Mouse (Mus musculus): ENCODE results near the gene Gsc.

The Gsc gene

DNA sequence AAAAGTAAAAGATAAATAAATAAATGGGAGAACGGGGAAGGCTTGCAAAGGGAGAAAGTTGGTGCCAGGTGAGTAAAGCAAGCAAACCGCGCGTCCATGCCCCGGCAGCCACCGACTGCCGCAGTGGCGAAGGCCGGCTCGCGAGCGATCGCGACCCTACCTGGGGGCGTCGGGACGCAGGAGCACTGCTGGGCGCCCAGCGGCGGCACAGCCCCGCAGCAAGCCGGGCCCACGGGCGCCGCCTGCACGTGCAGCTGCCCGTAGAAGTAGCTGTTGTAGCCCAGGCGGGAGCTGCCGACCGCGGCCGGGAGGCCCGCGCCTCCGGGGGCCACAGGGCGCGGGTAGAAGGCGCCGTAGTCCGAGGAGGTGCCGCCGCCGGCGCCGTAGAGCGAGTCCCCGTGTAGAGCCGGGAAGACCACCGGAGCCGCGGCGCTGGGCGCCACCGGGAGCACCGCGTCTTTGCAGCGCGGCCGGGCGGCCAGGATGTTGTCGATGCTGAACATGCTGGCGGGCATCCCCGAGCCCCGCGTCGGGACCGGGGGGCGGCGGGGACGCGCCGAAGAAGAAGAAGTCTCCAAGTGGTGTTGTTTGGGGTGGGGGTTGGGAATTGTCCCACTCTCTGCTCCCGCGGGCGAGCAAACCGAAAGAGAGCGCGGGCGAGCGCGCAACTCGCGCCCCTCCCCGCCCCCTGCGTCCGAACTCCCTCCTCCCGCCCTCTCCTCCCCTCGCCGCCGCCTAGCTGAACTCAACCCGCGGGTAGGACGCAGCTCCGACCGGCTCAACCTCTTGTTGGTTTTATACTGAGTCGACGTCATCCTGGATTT lies at the start of gene Gsc:
Gene Gsc, minus strand, starts transcription at position 730 of the 824 bp plus-strand sequence.
- 1% methylated on average over 93 of the region's 97 CpGs for WGBS

DNA sequence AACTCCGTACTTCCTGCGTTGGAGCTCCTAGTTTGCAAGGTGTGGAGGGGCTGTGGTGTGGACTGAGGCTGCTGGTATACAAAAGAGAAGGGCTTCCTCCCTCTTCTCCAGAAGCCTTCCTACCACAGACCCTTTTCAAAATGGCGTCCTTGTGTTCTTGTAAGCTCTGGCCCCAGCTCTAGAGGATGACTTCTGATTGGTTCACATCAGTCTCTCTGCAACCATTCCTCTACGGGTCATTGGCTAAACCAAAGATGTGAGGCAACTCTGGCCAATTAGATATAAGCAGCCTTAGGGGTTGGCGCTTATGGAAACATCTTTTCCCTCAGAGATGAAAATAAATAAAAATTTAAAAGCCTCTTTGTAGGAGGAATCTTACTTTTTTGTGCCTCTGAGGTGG lies 46.6 kb upstream of the Gsc start:
- WGBS: 96% methylated on average over 5 of the region's 5 CpGs

DNA sequence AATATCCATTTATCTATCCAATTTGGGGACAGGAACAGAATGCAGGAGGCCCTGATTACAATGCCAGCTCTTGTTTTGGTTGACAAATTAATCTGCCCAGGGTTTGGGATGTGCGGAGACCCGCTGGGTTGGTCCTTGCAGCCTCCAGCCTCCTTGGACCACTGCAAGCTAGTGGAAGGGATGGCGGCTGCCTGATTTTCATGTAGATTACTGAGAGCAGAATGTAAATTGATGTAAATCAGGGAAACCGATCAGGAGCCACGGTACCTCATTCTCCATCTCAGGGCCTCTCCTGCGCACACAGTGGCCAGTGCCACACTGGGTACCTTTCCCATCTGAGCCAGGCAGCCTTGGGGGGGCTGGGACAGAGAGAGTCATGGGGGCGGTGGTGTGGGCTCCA lies 34.8 kb upstream of the Gsc start:
- 61% methylated on average over 7 of the region's 7 CpGs for WGBS

DNA sequence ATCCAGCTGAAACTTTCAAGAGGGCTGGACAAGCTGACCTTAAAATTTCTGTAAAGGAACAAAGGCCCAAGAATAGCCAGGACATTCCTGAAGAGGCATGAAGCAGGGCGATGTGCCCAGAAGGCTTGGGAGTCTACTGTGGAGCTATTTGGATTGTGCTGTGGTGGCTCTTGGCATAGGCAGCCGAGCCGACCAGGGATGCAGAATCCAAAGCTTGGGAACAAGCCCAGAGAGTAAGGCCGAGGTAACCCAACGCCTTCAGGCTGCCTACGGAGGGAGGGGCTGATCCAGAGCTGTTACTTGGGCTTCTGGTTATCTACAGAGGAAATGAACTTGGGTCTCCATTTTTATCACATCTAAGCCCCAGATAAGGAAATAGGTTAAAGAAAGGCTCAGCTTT lies 18.9 kb upstream of the Gsc start:
- WGBS: 42% methylated on average over 6 of the region's 6 CpGs

DNA sequence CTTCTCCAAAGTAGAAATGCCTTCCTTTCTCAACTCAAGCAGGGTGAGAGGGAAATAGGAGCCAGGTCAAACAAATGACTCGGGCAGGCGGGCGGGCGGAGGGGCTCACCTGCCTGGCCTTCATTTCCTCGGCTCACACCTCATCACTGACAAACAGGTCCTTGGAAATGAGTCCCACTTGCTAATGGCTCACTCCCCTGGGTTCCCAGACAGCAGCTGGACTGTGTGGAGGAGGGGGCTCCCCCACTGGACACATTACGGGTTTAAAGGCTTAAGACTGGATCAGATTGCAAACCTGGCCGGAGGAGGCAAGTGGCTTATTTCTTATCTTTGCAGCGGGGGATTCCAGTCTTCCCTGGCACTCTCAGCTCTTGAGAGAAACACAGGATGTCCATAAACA lies 13.1 kb upstream of the Gsc start:
- WGBS: 62% methylated on average over 8 of the region's 8 CpGs

DNA sequence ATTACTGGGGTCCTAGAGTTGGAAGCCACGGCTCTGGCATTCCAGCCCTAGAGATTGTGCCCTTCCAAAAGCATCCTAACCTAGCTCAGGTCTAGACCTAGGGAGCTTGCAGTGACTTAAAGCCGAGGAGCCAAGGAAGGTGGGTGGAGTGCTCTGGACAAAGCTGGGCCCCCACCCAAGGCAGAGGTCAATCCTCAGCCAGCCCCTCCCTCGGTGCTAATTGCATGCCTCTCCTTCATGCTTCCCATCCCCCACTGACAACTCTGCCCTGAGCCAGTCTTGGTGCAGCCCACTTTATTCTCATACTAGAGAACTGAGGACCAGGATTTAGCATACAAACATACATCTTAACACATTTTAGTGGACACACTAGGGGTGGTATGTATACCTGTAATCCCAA lies 12.0 kb upstream of the Gsc start:
- WGBS: 46% methylated on average over 3 of the region's 3 CpGs

DNA sequence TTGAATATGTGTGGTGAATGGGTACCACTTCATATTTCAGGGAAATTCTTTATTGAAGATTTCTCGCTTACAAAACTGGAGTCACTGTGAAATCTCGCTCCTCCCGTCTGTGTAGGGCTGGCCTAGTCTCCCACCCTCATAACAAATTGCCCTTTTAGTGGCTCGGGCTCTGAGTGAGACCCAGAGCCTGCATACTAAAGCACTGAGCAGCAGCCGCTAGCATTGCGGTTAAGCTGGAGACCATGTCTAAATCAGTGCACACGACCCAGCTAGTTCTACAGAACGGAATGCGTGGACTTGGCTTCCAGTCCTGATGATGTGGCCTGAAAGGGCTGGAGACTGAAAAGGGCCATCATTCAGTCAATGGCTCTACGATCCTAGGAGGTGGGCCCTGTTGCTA lies 7.9 kb upstream of the Gsc start:
- WGBS: 87% methylated on average over 10 of the region's 10 CpGs

DNA sequence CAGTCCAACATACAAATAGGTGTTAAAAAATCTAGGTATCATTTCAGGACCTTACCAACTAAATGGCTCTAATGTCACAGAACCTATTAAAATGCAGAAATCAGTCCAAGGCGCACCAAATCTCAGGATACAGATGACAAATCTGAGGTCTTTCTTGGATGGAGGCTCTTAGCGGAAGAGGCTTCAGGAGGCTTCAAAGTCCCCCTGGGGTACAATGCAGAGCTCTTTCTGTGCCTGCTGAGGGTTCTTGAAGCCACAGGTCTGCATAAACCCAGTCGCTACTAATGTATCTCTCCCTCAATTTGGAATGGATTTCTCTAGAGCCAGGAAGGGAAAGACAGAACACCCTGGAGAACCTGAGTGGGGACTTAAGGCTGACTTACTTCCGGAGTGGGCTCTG lies 5.1 kb upstream of the Gsc start:
- 15% methylated on average over 4 of the region's 4 CpGs for WGBS

DNA sequence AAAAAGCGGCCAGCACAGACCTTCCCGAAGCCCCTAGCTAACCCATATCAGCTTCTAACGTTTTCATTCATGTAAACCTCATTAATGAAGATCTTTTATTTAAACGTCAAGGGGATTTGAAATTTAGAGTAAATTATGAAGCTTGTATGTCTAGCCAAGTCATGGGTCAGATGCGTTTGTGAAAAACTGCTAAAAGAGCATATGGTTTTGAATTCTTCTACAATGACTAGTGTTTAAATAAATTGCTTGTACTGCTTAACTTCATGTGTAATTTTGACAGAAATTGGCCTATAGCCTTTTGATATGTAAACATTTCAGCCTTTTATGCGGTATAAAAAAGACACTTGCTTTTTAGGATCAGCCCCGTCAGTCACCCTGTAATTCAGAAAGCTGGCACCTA lies 4.4 kb upstream of the Gsc start:
- WGBS: 11% methylated on average over 7 of the region's 7 CpGs

DNA sequence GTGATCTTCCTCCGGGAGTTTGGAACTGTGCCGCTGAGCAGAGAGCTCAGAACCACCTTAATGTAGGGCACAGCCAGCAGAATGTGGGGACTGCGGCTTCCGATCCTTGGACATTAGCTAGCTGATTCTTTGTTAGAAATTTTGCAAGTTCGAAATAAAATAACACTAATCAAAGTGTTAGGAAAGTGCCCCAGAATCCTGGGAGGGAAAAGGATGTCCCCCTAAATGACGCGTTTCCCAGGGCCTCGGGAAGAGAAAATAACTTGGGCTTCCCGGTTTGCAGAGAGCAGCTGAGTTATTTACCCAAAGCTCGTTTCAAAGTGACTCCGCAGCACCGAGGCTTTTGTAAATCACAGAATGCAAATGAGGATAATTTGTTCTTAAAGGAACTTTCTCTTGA lies 3.9 kb upstream of the Gsc start:
- WGBS: 4% methylated on average over 12 of the region's 12 CpGs

DNA sequence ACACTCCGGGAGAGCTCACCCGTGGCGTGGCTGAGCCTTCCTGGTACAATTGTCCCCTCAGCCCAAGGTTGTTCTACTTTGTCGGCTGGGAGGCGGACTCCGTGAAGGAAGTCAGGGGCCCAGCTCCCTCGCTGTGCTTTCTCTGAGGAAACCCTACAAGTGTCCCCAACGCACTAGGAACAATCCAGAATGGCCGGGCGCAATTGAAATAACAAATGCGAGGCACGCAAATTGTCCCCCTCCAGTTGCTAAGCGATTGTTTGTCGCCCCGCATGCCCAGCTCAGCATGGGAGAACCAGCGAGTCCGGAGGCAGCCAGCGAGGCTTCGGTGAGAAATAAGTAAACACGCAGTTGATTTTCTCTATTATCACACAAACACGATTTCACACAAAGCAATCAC lies 2.8 kb upstream of the Gsc start:
- WGBS: 4% methylated on average over 21 of the region's 21 CpGs

DNA sequence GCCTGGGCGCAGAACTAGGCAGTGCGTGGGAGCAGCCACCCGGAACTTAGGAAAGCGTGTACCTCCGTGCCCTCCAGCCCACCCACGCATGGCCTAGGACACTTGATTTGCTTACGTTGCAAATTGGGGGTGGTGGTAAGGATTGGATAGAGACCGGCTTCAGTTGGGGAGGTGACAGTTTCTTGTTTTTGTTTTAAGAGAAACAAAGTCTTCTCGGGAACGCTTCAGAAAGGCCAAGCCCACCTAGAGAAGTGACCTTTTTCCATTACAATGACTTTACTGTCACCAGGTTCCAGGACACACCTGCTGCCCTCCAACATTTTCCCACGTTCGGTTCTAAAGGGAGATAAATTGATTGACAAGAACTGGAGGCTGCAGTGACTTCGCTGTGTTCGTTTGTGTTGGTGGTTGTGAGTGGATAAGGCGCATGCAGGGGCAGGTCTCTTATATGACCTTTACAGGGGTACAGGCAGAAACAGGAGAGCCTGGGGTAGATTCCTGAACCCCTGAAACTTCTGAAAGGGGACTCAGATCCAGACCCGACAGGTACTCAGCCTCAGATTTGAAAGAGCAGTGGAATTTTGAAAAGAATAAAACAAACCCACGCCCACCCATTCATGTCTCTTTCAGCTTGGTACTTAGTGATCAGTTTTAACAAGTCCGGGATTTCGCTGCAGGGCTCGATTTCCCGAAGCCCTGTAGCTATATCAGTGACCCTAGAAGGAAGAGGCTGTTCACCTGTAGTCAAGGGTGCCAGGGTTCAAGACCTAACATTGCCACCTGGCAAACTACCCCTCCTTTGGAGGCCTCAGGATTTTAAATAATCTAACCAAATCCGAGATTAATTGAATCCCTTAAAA lies 2.0 kb upstream of the Gsc start:
- WGBS: 8% methylated on average over 22 of the region's 22 CpGs

DNA sequence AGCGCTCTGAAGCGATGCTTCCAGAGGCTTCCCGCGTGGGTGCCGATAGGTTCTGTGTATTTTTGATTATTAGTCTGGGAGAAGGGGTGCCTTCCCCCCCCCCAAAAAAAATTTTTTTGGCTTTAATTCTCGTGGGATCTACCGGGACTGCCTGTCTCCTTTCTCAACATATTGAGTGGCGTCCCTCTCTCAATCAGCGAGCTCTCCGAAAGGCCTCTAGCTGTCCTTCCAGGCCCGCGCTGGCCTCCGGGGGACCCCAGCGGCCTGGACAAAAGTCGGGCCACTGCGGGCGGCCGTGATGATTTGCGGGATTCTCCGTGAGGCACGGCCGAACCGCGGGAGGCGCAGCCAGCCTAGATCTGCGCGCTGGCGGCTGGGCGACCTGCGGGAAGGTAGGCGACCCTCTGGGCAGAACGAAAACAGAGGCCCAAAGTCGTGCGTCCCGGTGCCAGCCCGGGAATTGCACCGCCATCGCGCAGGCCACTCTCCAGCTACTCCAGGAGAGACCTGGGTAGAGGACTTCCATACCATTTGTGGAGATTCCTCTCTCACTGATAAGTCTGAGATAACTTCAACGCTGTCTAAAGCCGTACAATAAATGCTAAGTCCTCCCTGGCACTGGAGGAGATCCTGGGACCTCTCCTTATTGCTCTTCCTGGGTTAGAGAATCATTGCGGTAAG lies 1.2 kb upstream of the Gsc start:
- 3% methylated on average over 42 of the region's 42 CpGs for WGBS

DNA sequence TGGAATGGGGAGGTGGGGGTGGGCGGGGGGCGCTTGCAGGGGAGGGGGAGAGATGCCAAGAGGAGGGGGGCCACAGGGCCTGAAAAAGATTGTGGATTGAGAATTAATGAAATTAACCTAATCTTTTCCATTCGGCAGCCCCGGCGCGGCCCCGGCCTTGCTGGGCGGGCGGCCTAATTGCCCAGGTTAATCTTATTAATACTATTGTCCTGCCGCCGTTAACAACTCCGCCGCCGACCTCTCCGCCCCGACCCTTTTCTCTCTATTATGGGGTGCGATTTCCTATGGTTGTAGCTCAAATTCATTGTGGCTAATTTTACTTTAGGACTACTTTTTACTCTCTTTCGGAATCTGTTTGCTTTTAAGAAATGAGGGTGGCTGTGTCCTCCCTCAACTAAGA lies 362 bp upstream of the Gsc start:
- WGBS: 4% methylated on average over 17 of the region's 18 CpGs

DNA sequence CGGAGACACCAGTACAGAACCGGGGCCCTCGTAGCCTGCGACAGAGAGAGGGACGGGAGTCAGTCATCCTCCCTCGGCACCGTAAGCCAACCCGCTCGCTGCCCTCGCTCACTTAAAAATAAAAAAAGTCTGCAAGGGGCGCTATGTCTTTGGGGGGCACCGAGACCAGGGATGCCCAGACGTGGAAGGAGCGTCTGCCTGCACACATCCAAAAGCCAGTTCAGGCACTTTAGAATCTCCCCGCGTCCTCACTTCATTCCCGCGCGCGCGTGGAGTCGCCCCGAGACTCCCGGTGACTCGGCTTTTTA lies 958 bp downstream of the Gsc start:
- 2% methylated on average over 25 of the region's 25 CpGs for WGBS

DNA sequence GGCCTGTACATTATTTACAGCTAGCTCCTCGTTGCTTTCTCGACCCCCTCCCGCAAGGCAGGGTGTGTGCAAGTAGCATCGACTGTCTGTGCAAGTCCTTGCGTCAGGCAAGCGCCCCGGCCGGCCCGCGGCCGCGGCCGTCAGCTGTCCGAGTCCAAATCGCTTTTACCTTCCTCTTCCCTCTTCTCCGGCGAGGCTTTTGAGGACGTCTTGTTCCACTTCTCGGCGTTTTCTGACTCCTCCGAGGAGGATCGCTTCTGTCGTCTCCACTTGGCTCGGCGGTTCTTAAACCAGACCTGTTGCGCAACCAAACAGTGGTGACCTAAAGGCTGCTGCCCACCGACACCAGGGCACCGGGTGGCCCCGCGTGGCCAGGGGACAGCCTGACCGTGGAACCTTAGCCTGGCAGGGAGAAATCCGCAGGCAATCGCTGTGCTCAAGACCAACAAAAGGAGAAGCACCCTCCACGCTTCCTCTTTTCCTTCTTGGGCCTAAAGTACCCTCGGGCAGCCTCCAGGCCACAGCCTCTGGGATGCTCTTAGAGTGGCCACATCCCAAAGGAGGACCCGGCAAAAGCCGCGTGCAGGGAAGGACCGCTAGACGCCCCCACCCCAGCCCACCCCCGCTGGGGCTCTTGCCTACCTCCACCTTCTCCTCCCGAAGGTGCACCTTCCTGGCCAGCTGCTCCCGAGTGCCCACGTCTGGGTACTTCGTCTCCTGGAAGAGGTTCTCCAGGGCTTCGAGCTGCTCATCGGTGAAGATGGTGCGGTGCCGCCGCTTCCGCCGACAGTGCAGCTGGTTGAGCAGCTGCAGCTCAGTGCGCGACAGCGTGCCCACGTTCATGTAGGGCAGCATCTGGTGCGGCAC lies 1.5 kb downstream of the Gsc start:
- 11% methylated on average over 57 of the region's 57 CpGs for WGBS

DNA sequence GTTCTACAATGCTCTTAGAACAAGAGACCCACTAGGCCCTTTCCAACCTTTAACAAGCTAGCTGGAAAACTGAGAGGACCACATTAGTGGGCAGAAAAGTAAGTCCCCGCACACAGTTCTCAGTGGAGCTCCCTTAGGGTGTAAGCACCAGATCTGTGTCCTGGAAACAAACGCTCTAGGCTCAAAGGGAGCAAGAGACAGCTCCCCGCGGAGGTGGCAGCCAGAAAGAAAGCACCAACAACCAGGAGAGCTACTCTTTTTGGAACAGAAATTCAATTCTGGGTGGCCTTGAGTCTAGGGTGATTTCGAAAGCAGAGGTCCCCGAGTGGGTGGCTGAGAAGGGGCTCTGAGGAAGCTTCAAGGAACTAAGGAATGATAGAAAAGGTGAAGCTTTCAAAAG lies 2.5 kb downstream of the Gsc start:
- 77% methylated on average over 6 of the region's 6 CpGs for WGBS

DNA sequence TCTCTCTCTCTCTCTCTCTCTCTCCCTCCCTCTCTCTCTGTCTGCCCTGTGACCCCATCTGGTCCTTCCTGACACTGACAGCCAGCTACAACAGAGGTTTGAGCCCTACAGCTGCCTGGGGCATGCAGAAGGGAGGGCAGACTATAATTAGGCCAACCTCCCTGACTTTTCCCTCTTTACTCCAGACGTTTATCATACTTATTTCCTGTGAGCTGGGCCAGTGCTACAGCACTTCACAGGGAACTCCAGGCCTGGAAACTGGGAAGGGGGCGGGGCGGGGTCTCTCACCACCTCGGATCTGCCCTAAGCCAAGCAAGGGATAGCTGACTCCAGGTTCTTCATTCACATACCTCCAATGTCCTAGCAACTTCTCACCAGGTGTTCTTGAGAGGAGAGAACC lies 4.3 kb downstream of the Gsc start:
- 32% methylated on average over 4 of the region's 4 CpGs for WGBS

DNA sequence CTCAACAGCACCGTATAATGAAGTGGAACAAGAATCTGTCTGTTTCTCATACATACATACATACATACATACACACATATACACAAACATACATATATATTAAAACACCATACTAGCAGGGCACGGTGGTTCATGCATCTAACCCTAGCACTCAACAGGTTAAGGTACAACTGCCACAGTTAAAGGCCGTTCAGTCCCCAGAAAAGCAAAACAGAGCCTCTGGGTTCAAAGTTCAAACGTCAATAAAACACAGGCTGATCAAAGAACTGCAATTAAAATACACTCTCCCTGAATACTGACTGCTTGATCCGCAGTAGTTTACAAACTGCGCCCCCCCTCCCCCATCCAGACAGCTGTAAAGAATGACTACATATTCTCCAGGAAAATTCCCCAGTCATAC lies 5.8 kb downstream of the Gsc start:
- 71% methylated on average over 6 of the region's 6 CpGs for WGBS

DNA sequence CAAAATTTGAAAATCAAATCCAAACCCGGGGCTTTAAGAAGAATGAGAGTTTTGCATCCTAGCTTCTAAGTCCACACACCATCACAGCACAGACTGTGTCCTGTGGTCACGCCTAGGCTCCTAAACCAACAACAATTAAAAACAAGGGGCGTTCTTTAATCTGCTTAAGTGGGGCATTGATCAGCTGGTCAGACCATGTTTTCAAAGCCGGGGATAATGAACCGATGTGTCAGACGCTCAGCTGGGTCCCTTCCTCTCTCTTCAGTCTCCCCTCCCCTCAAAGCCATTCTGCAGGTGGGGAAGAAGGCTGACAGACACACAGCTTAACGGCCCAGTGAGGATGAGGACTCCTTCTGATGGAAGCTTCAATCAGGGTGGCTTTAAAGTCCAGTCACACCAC lies 6.2 kb downstream of the Gsc start:
- 64% methylated on average over 7 of the region's 7 CpGs for WGBS

DNA sequence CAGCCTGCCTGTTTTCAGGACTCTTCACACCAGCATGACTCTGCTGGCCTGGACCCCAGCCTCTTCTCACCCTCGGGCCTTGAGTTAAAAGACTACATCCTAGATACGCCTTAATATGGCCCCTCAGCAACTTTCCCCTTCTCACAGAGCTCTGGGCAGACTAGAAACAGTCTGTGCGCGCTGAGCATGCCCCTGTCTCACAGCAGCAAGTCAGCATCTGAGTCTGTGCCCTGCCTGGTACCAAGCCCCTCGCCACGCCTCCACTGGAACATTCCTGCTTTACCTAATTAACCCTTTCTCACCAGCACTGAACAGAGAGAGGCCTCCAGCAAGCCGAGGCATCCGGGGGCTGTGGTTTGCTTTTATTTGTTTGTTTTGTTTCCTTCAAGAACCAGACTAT lies 11.8 kb downstream of the Gsc start:
- 68% methylated on average over 8 of the region's 8 CpGs for WGBS

DNA sequence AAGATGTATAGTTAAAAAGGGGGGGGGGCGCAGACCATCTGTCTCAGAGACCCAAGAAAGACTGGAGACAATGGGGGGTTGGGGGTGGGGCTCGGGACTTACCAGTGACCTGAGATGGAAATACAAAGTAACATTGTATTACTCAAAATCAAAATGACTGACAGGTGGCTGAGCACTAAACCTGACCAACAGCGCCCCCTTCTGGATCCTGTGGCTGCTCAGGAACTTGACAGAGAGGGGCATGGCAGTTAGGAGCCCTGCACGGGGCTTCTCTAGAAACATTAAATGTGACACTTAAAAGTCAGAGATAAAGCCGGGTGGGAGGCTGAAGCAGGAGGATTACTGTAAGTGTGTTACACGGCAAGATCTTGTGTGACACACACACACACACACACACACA lies 13.8 kb downstream of the Gsc start:
- 65% methylated on average over 6 of the region's 6 CpGs for WGBS

All from cerebral cortex, adult 2 months (tissue).